Mouse (Mus musculus): ENCODE data around the gene Gpr156. TPM values are rescaled to one million over a fixed set of nuclear protein-coding genes. Genes with fewer than 3 reads are reported as not detected.

The Gpr156 gene
- polyA plus RNA-seq, 1 experiment from 2014 or later: 0.07 TPM

DNA sequence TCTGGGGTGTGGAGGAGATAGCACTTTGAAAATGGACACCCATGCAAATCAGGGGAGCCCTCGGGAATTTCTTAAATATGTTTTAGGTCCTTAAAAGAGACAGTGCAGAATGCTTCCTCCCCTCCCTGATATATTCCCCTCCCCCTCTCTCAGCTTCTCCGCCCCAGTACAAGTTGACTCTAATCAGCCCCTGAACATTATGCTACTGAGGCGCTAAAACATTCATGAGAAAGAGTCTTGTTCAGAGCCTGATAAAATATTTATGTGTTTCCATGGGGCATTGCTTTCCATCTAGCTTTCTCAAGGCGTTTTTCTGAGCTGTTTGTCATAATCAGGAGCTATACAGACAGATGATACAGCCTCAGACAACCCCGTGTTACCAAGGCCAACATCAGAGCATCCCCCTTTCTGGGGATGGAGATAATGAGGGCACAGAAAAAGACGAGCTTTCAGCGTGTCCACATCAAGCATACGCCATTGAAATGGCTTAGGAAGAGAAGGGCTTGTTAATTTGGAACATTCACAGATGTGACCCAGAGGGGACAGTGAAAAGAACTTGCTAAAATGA, 4.6 kb downstream of the Gpr156 start:
- WGBS: 70% methylated on average over 8 of the region's 8 CpGs
- DNase-seq (ENCODE audit: low spot score): no peak
- Histone ChIP-seq H3K27ac (replicated peaks) (no peak overlapping the region), H3K4me3 (ENCODE audit: low read depth, low read length) (no peak overlapping the region), H3K36me3 (ENCODE audit: control insufficient read depth, insufficient read depth, low read length) (no peaks in the 10 kb centered on the region), H3K4me2 (replicated peaks; ENCODE audit: low read depth) (no peak overlapping the region), H3K9ac (ENCODE audit: low read length) (no peak overlapping the region), H3K4me1 (replicated peaks; ENCODE audit: control insufficient read depth, insufficient read depth) (peaks cover 4% of the 10 kb centered on the region), H3K27me3 (ENCODE audit: control insufficient read depth, insufficient read depth, low read length) (no peaks in the 10 kb centered on the region), H3K9me3 (ENCODE audit: control insufficient read depth, low read length) (no peaks in the 10 kb centered on the region)
- ATAC-seq (ENCODE audit: low FRiP score, low TSS enrichment): no peak
- TF ChIP-seq CTCF (IDR thresholded peaks at IDR 0.05; ENCODE audit: low read depth) (no peak), EP300 (optimal IDR thresholded peaks at IDR 0.05) (no peak)

DNA sequence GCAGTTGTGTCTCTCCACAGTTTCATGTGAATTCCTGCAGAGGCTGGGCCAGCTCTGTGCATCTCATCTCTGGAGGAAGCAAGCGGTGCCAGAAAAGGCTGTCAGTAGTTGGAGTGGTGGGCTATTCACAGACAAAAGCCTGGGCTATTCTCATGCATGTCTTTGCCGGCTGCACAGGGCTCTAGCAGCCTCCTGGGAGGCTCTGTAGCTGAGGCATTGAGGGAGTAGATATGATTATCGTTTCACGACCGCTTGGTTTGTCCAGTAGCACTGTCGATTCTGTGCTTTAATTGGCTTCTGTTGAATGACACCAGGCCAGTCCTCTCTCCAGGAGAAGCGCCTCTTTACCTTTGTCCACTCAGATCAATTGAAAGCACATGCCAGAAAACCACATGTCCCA, 9.8 kb downstream of the Gpr156 start:
- Histone ChIP-seq H3K36me3 (ENCODE audit: control insufficient read depth, insufficient read depth, low read length) (no peaks in the 10 kb centered on the region), H3K4me1 (replicated peaks; ENCODE audit: control insufficient read depth, insufficient read depth) (no peaks in the 10 kb centered on the region), H3K27ac (replicated peaks) (no peak overlapping the region), H3K9ac (ENCODE audit: low read length) (no peak overlapping the region), H3K9me3 (ENCODE audit: control insufficient read depth, low read length) (no peaks in the 10 kb centered on the region), H3K4me2 (replicated peaks; ENCODE audit: low read depth) (no peak overlapping the region), H3K27me3 (ENCODE audit: control insufficient read depth, insufficient read depth, low read length) (no peaks in the 10 kb centered on the region), H3K4me3 (ENCODE audit: low read depth, low read length) (no peak overlapping the region)
- TF ChIP-seq CTCF (IDR thresholded peaks at IDR 0.05; ENCODE audit: low read depth) (no peak), EP300 (optimal IDR thresholded peaks at IDR 0.05) (no peak)
- DNase-seq (ENCODE audit: low spot score) (no peak), ATAC-seq (ENCODE audit: low FRiP score, low TSS enrichment) (no peak)
- WGBS: 62% methylated on average over 7 of the region's 7 CpGs

DNA sequence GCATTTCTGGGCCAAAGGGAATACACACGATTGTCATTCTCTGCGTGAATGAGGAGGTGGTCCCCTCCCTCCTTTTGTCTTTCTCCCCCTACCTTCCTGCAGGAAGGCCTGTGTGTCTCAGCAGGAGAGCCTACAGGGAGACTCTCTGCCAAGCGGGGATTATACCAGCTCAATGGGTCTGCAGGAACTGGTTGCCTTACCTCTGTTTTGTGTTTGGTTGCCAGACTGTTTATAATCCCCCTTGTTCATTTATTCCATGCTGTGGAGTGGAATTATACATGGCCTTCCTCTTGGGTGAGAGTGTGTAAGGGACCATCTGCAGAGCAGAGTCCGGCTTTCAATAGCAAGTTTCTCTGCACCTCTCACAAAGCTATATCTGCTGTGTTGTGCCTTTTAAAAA, 10.8 kb downstream of the Gpr156 start:
- no peak overlapping the region for H3K4me2 ChIP-seq (replicated peaks; ENCODE audit: low read depth)
- no peaks in the 10 kb centered on the region for H3K9me3 ChIP-seq (ENCODE audit: control insufficient read depth, low read length)
- H3K27me3 ChIP-seq (ENCODE audit: control insufficient read depth, insufficient read depth, low read length): no peaks in the 10 kb centered on the region
- DNase-seq (ENCODE audit: low spot score) (no peak), ATAC-seq (ENCODE audit: low FRiP score, low TSS enrichment) (no peak)
- H3K27ac ChIP-seq (replicated peaks): no peak overlapping the region
- no peaks in the 10 kb centered on the region for H3K36me3 ChIP-seq (ENCODE audit: control insufficient read depth, insufficient read depth, low read length)
- TF ChIP-seq EP300 (optimal IDR thresholded peaks at IDR 0.05) (no peak), CTCF (IDR thresholded peaks at IDR 0.05; ENCODE audit: low read depth) (no peak)
- WGBS: 57% methylated on average over 4 of the region's 4 CpGs
- no peak overlapping the region for H3K4me3 ChIP-seq (ENCODE audit: low read depth, low read length)
- H3K9ac ChIP-seq (ENCODE audit: low read length): no peak overlapping the region
- no peaks in the 10 kb centered on the region for H3K4me1 ChIP-seq (replicated peaks; ENCODE audit: control insufficient read depth, insufficient read depth)

DNA sequence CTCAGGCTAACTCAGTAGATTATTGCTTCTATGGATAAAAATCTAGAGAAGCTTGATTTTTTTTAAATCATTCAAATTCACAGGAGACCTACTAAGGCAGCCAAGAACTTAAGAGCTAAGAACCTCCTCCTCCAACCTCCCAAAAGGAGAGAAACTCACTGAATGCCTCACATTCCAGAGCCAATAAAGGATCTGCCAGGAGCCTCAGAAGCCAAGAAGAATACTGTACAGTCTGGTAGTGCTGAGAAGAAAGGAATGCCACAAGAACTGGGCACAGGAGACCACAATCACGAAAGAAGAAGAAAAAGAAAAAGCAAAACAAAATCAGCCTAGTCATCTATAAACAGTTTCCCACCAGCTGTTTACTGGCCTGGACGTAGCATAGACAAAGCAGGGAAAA, 12.7 kb downstream of the Gpr156 start:
- H3K27ac ChIP-seq (replicated peaks): no peak overlapping the region
- no peaks in the 10 kb centered on the region for H3K4me1 ChIP-seq (replicated peaks; ENCODE audit: control insufficient read depth, insufficient read depth)
- H3K9ac ChIP-seq (ENCODE audit: low read length): no peak overlapping the region
- H3K27me3 ChIP-seq (ENCODE audit: control insufficient read depth, insufficient read depth, low read length): no peaks in the 10 kb centered on the region
- ATAC-seq (ENCODE audit: low FRiP score, low TSS enrichment) (no peak), DNase-seq (ENCODE audit: low spot score) (no peak)
- no peaks in the 10 kb centered on the region for H3K9me3 ChIP-seq (ENCODE audit: control insufficient read depth, low read length)
- no peaks in the 10 kb centered on the region for H3K36me3 ChIP-seq (ENCODE audit: control insufficient read depth, insufficient read depth, low read length)
- WGBS: 57% methylated on average over 2 of the region's 2 CpGs
- TF ChIP-seq EP300 (optimal IDR thresholded peaks at IDR 0.05) (no peak), CTCF (IDR thresholded peaks at IDR 0.05; ENCODE audit: low read depth) (no peak)
- H3K4me3 ChIP-seq (ENCODE audit: low read depth, low read length): no peak overlapping the region
- no peak overlapping the region for H3K4me2 ChIP-seq (replicated peaks; ENCODE audit: low read depth)

DNA sequence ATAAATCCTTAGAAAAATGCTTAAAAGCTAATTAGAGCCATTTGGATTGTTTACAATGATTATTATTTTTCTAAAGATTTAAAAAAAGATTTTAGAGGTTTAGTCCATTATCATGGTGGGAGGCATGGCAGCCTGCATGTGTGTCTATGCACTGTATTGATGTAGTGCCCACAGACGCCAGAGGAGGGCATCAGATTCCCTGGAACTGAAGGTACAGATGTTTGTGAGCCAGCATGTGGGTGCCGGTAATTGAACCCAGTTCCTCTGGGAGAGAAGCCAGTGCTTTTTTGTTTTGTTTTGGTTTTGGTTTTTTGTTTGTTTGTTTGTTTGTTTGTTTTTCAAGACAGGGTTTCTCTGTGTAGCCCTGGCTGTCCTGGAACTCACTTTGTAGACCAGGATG, 13.3 kb downstream of the Gpr156 start:
- H3K9me3 ChIP-seq (ENCODE audit: control insufficient read depth, low read length): no peaks in the 10 kb centered on the region
- WGBS: 82% methylated on average over 2 of the region's 2 CpGs
- no peaks in the 10 kb centered on the region for H3K27me3 ChIP-seq (ENCODE audit: control insufficient read depth, insufficient read depth, low read length)
- 0 out of 2 replicates have a peak, but pooled peaks have one; percentile 25 for TF ChIP-seq CTCF (IDR thresholded peaks at IDR 0.05; ENCODE audit: low read depth)
- no peak for TF ChIP-seq EP300 (optimal IDR thresholded peaks at IDR 0.05)
- no peak for DNase-seq (ENCODE audit: low spot score)
- no peak overlapping the region for H3K27ac ChIP-seq (replicated peaks)
- H3K4me2 ChIP-seq (replicated peaks; ENCODE audit: low read depth): no peak overlapping the region
- ATAC-seq (ENCODE audit: low FRiP score, low TSS enrichment): no peak
- H3K36me3 ChIP-seq (ENCODE audit: control insufficient read depth, insufficient read depth, low read length): no peaks in the 10 kb centered on the region
- no peak overlapping the region for H3K9ac ChIP-seq (ENCODE audit: low read length)
- no peaks in the 10 kb centered on the region for H3K4me1 ChIP-seq (replicated peaks; ENCODE audit: control insufficient read depth, insufficient read depth)
- no peak overlapping the region for H3K4me3 ChIP-seq (ENCODE audit: low read depth, low read length)

DNA sequence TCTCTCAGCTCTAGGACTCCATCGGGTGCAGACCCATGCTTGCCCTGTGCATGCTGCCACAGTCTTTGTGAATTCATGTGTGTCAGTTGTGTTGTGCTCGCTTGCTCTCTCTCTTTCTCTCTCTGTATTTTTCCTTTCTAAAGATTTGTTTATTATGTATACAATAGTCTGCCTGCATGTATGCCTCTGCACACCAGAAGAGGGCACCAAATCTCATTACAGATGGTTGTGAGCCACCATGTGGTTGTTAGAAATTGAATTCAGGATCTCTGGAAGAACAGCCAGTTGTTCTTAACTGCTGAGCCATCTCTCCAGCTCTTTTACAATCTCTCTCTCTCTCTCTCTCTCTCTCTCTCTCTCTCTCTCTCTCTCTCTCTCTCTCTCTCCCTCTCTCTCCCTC, 18.6 kb downstream of the Gpr156 start:
- no peak overlapping the region for H3K27ac ChIP-seq (replicated peaks)
- no peak overlapping the region for H3K9ac ChIP-seq (ENCODE audit: low read length)
- WGBS: 81% methylated on average over 2 of the region's 2 CpGs
- H3K4me1 ChIP-seq (replicated peaks; ENCODE audit: control insufficient read depth, insufficient read depth): no peaks in the 10 kb centered on the region
- H3K27me3 ChIP-seq (ENCODE audit: control insufficient read depth, insufficient read depth, low read length): no peaks in the 10 kb centered on the region
- ATAC-seq (ENCODE audit: low FRiP score, low TSS enrichment) (no peak), DNase-seq (ENCODE audit: low spot score) (no peak)
- TF ChIP-seq EP300 (optimal IDR thresholded peaks at IDR 0.05) (no peak), CTCF (IDR thresholded peaks at IDR 0.05; ENCODE audit: low read depth) (0 out of 2 replicates have a peak, but pooled peaks have one; percentile 22)
- no peak overlapping the region for H3K4me2 ChIP-seq (replicated peaks; ENCODE audit: low read depth)
- no peaks in the 10 kb centered on the region for H3K9me3 ChIP-seq (ENCODE audit: control insufficient read depth, low read length)
- no peak overlapping the region for H3K4me3 ChIP-seq (ENCODE audit: low read depth, low read length)
- H3K36me3 ChIP-seq (ENCODE audit: control insufficient read depth, insufficient read depth, low read length): no peaks in the 10 kb centered on the region
